In genomic region chr9:41791501-41792172, GRCm38 (mm10) we compare ENCODE assay signal across 9 mouse cellular contexts.
DNase-seq lines count a peak whose midpoint lies in the region; ATAC-seq lines count a peak whose summit lies in the region.
"Had no signal": no experiment of that assay in that cellular context is flagged by ENCODE, and none has a peak within 500 bp of the region (broad histone marks: within the 10 kb centered on the region; RNA-seq: fewer than 3 reads in every experiment).

No protein-coding gene starts in this region.

- H3K4me2 ChIP-seq in liver, embryonic 11.5 days = no peak overlapping the region

- no peaks in the 10 kb centered on the region for H3K27me3 ChIP-seq in forebrain, embryonic 10.5 days (ENCODE audit: poor library complexity, severe bottlenecking)
- no peaks in the 10 kb centered on the region for H3K27me3 ChIP-seq in liver, embryonic 11.5 days (replicated peaks; ENCODE audit: control insufficient read depth, insufficient read depth, low read length)
- H3K27me3 ChIP-seq: Patski had no signal

- 84% methylated on average over 5 of the region's 5 CpGs for WGBS in forebrain, embryonic 10.5 days
- 87% methylated on average over 5 of the region's 5 CpGs for WGBS in liver, embryonic 11.5 days

- H3K4me1 ChIP-seq in forebrain, embryonic 10.5 days = peaks cover 40% of the 10 kb centered on the region
- no peaks in the 10 kb centered on the region for H3K4me1 ChIP-seq in liver, embryonic 11.5 days (replicated peaks; ENCODE audit: control insufficient read depth, insufficient read depth, low read length)

- peak overlapping the region; percentile 37 for H3K27ac ChIP-seq in forebrain, embryonic 10.5 days
- H3K27ac ChIP-seq in liver, embryonic 11.5 days (ENCODE audit: low read depth, low read length) = no peak overlapping the region

- no peaks in the 10 kb centered on the region for H3K9me3 ChIP-seq in forebrain, embryonic 10.5 days
- H3K9me3 ChIP-seq in liver, embryonic 11.5 days (ENCODE audit: control insufficient read depth, low read length) = no peaks in the 10 kb centered on the region

- ATAC-seq in liver, embryonic 11.5 days (replicated peaks; ENCODE audit: low FRiP score) = no peak
- ATAC-seq: Patski had no signal

- no peak overlapping the region for H3K9ac ChIP-seq in liver, embryonic 11.5 days (ENCODE audit: low read depth, low read length)

- peak; percentile 9 for DNase-seq in cerebellum, adult 11-12 months
- no peak for DNase-seq in cerebellum, postnatal 4 days (ENCODE audit: low spot score in 2 of 2)
- DNase-seq in MN1 (ENCODE audit: low spot score) = peak; percentile 23
- no peak for DNase-seq in forebrain, embryonic 10.5 days (ENCODE audit: extremely low spot score, low spot score)
- peak; percentile 41 for DNase-seq in left cerebral cortex, adult 11 months (ENCODE audit: low spot score)
- no peak for DNase-seq in liver, embryonic 11.5 days (ENCODE audit: low spot score)
- no peak for DNase-seq in kidney, postnatal 10 days
- no peak for DNase-seq in adrenal gland, postnatal 36 days

- no peak overlapping the region for H3K4me3 ChIP-seq in forebrain, embryonic 10.5 days
- no peak overlapping the region for H3K4me3 ChIP-seq in liver, embryonic 11.5 days (ENCODE audit: low read depth, low read length)

- no peaks in the 10 kb centered on the region for H3K36me3 ChIP-seq in forebrain, embryonic 10.5 days (replicated peaks)
- H3K36me3 ChIP-seq in liver, embryonic 11.5 days (ENCODE audit: control insufficient read depth, insufficient read depth, low read length) = no peaks in the 10 kb centered on the region

Comparison
In these comparisons a context has a peak if more than half of its experiments do, and no peak if none do; other contexts are left out.
1. DNase-seq: peak in cerebellum, adult 11-12 months (single experiment), MN1 (single experiment) and left cerebral cortex, adult 11 months (single experiment); none in cerebellum, postnatal 4 days (0 of 2), forebrain, embryonic 10.5 days (single experiment), liver, embryonic 11.5 days (single experiment), kidney, postnatal 10 days (single experiment) and adrenal gland, postnatal 36 days (0 of 2).